Mouse (Mus musculus) forelimb bud, embryonic 11.5 days (tissue): Measurements from ENCODE around the gene Baiap2l1.
"Not testable (repeated sequence)": the region's sequence is repeated elsewhere in the genome, so short reads cannot be mapped to it uniquely, and the experiment has no call there.

Experiments
- DNase-seq: peaks from one replicate; pipeline ENCODE4 v3.0.0-alpha.2; 2012; ENCODE audit warnings: low read depth, low spot score

Gene Baiap2l1

GRCm38 (mm10) chr5:144351185-144351584 lies 6.7 kb downstream of the Baiap2l1 start:
- no peak for DNase-seq

- no peak for DNase-seq
These were observed 13.3 kb downstream of the Baiap2l1 start for GRCm38 (mm10) chr5:144344592-144344991.

- DNase-seq, result no peak
These were observed 16.8 kb downstream of the Baiap2l1 start for GRCm38 (mm10) chr5:144341085-144341484.

GRCm38 (mm10) chr5:144338787-144339186 lies 19.1 kb downstream of the Baiap2l1 start:
- DNase-seq, result no peak

GRCm38 (mm10) chr5:144335357-144335756 lies 22.6 kb downstream of the Baiap2l1 start:
- not testable (repeated sequence) for DNase-seq

- no peak for DNase-seq
These were observed 23.9 kb downstream of the Baiap2l1 start for GRCm38 (mm10) chr5:144334010-144334409.

- DNase-seq, result no peak
These were observed 35.2 kb downstream of the Baiap2l1 start for GRCm38 (mm10) chr5:144322717-144323116.

GRCm38 (mm10) chr5:144321681-144322080 lies 36.2 kb downstream of the Baiap2l1 start:
- DNase-seq, result no peak

GRCm38 (mm10) chr5:144318286-144318685 lies 39.6 kb downstream of the Baiap2l1 start:
- DNase-seq, result no peak

GRCm38 (mm10) chr5:144317426-144317825 lies 40.5 kb downstream of the Baiap2l1 start:
- DNase-seq, result peak; percentile 6

GRCm38 (mm10) chr5:144316442-144316841 lies 41.5 kb downstream of the Baiap2l1 start:
- DNase-seq, result no peak

- DNase-seq, result no peak
These were observed 43.0 kb downstream of the Baiap2l1 start for GRCm38 (mm10) chr5:144314731-144315494.

- peak; percentile 33 for DNase-seq
These were observed 44.6 kb downstream of the Baiap2l1 start for GRCm38 (mm10) chr5:144313335-144313734.

GRCm38 (mm10) chr5:144312183-144312582 lies 45.7 kb downstream of the Baiap2l1 start:
- DNase-seq, result no peak

- no peak for DNase-seq
These were observed 49.0 kb downstream of the Baiap2l1 start for GRCm38 (mm10) chr5:144308929-144309328.

- DNase-seq, result no peak
These were observed 54.8 kb downstream of the Baiap2l1 start for GRCm38 (mm10) chr5:144303071-144303470.

GRCm38 (mm10) chr5:144296090-144296604 lies 61.8 kb downstream of the Baiap2l1 start:
- no peak for DNase-seq

GRCm38 (mm10) chr5:144295357-144295756 lies 62.6 kb downstream of the Baiap2l1 start:
- no peak for DNase-seq

- no peak for DNase-seq
These were observed 63.0 kb downstream of the Baiap2l1 start for GRCm38 (mm10) chr5:144294908-144295307.

GRCm38 (mm10) chr5:144289769-144290440 lies 68.0 kb downstream of the Baiap2l1 start:
- no peak for DNase-seq

- DNase-seq, result no peak
These were observed 69.5 kb downstream of the Baiap2l1 start for GRCm38 (mm10) chr5:144288391-144288790.

- no peak for DNase-seq
These were observed 70.6 kb downstream of the Baiap2l1 start for GRCm38 (mm10) chr5:144287267-144287820.
